Mouse (Mus musculus) limb, embryonic 12.5 days (tissue): ENCODE measurements at regions not wholly inside any gene's neighbourhood (a gene's known extent, or its start where the extent isn't known, plus 50 kb on each side); places are given as distances from the start of the nearest gene placed in this dataset. TPM values are rescaled to one million over a fixed set of nuclear protein-coding genes. Genes with fewer than 3 reads are reported as not detected.

Source experiments
- ATAC-seq: fragments of 200-750 bp; cut with Nextera tagmentation; 2 replicates; pipeline ENCODE4 v1.8.0; 2017; ENCODE audit warnings: low read depth, moderate TSS enrichment; ENCODE audit not compliant: insufficient number of reproducible peaks, insufficient read depth, low FRiP score, low TSS enrichment
- H3K27ac ChIP-seq: fragments of 300-500 bp; sonication (generic); 2 replicates; pipeline ENCODE4 v1.5.1; 2016; ENCODE audit warnings: mild to moderate bottlenecking, moderate library complexity
- H3K27me3 ChIP-seq: fragments of 300-500 bp; sonication (generic); 2 replicates; pipeline ENCODE4 v1.6.1; 2016; ENCODE audit warnings: mild to moderate bottlenecking, moderate library complexity
- H3K36me3 ChIP-seq: fragments of 300-500 bp; sonication (generic); 2 replicates; pipeline ENCODE4 v1.6.1; 2016; ENCODE audit warnings: mild to moderate bottlenecking, moderate library complexity
- H3K4me1 ChIP-seq: fragments of 300-500 bp; sonication (generic); replicated peaks from 2 replicates; pipeline ENCODE4 v1.6.1; 2016
- H3K4me2 ChIP-seq: fragments of 300-500 bp; sonication (generic); 2 replicates; pipeline ENCODE4 v1.6.1; 2016; ENCODE audit warnings: mild to moderate bottlenecking, moderate library complexity
- H3K4me3 ChIP-seq: fragments of 300-500 bp; sonication (generic); replicated peaks from 2 replicates; pipeline ENCODE4 v1.5.1; 2016; ENCODE audit warnings: mild to moderate bottlenecking
- H3K9ac ChIP-seq: fragments of 300-500 bp; sonication (generic); replicated peaks from 2 replicates; pipeline ENCODE4 v1.6.1; 2016; ENCODE audit warnings: mild to moderate bottlenecking, moderate library complexity
- H3K9me3 ChIP-seq: fragments of 300-500 bp; sonication (generic); 2 replicates; pipeline ENCODE4 v1.6.1; 2016; ENCODE audit warnings: mild to moderate bottlenecking, moderate library complexity
- WGBS: fragments of 180-500 bp; shearing (Covaris S2); methylation state at CpG from one replicate; pipeline ENCODE4 v1.1.7; 2016; 5-methylcytosine and 5-hydroxymethylcytosine counted together
- microRNA-seq: library from miRNA; unstranded; fragments of <30 nt; microRNA quantifications from one replicate; pipeline ENCODE4, GENCODE M21; 2017

GRCm38 (mm10) chrX:12834681-12835080 is 72.8 kb upstream of the Med14 start:
- WGBS, result 64% methylated on average over 4 of the region's 4 CpGs
- H3K4me3 ChIP-seq, result no peak overlapping the region
- no peak overlapping the region for H3K4me2 ChIP-seq
- ATAC-seq, result no peak
- no peak overlapping the region for H3K9ac ChIP-seq
- H3K27me3 ChIP-seq, result peaks cover 4% of the 10 kb centered on the region; the same call in 1 of the 2 replicates
- no peaks in the 10 kb centered on the region for H3K9me3 ChIP-seq
- H3K36me3 ChIP-seq, result no peaks in the 10 kb centered on the region
- no peaks in the 10 kb centered on the region for H3K4me1 ChIP-seq
- H3K27ac ChIP-seq, result no peak overlapping the region

- no peaks in the 10 kb centered on the region for H3K36me3 ChIP-seq
- peaks cover 4% of the 10 kb centered on the region; the same call in 1 of the 2 replicates for H3K27me3 ChIP-seq
- H3K4me1 ChIP-seq, result no peaks in the 10 kb centered on the region
- H3K9me3 ChIP-seq, result no peaks in the 10 kb centered on the region
- ATAC-seq, result no peak
- H3K9ac ChIP-seq, result no peak overlapping the region
- H3K4me2 ChIP-seq, result no peak overlapping the region
- no peak overlapping the region for H3K27ac ChIP-seq
- 78% methylated on average over 2 of the region's 2 CpGs for WGBS
- no peak overlapping the region for H3K4me3 ChIP-seq
Measured at GRCm38 (mm10) chrX:12832709-12833108, 70.8 kb upstream of the Med14 start.

- H3K9me3 ChIP-seq, result no peaks in the 10 kb centered on the region
- H3K4me3 ChIP-seq, result no peak overlapping the region
- no peak overlapping the region for H3K4me2 ChIP-seq
- H3K27me3 ChIP-seq, result peaks cover 4% of the 10 kb centered on the region; the same call in 1 of the 2 replicates
- WGBS, result 72% methylated on average over 3 of the region's 3 CpGs
- ATAC-seq, result no peak
- H3K27ac ChIP-seq, result no peak overlapping the region
- H3K9ac ChIP-seq, result no peak overlapping the region
- no peaks in the 10 kb centered on the region for H3K36me3 ChIP-seq
- H3K4me1 ChIP-seq, result no peaks in the 10 kb centered on the region
Measured at GRCm38 (mm10) chrX:12829165-12829564, 67.3 kb upstream of the Med14 start.

- no peak overlapping the region for H3K27ac ChIP-seq
- 84% methylated on average over 4 of the region's 4 CpGs for WGBS
- no peak overlapping the region for H3K9ac ChIP-seq
Measured at GRCm38 (mm10) chrX:12827299-12827872, 65.5 kb upstream of the Med14 start.

GRCm38 (mm10) chrX:12826646-12827045 is 64.8 kb upstream of the Med14 start:
- Histone ChIP-seq H3K4me3 (no peak overlapping the region), H3K9me3 (no peaks in the 10 kb centered on the region), H3K36me3 (no peaks in the 10 kb centered on the region), H3K27me3 (peaks cover 6% of the 10 kb centered on the region; the same call in 1 of the 2 replicates), H3K4me2 (no peak overlapping the region), H3K9ac (no peak overlapping the region), H3K4me1 (no peaks in the 10 kb centered on the region), H3K27ac (no peak overlapping the region)
- no peak for ATAC-seq
- WGBS, result 86% methylated on average over 4 of the region's 4 CpGs

More at GRCm38 (mm10) chrX:12827299-12827872, 65.5 kb upstream of the Med14 start:
- H3K4me1 ChIP-seq, result no peaks in the 10 kb centered on the region
- no peak overlapping the region for H3K4me3 ChIP-seq
- H3K4me2 ChIP-seq, result no peak overlapping the region
- ATAC-seq, result no peak
- no peaks in the 10 kb centered on the region for H3K9me3 ChIP-seq
- no peaks in the 10 kb centered on the region for H3K36me3 ChIP-seq
- peaks cover 4% of the 10 kb centered on the region; the same call in 1 of the 2 replicates for H3K27me3 ChIP-seq

- Histone ChIP-seq H3K27me3 (peaks cover 10% of the 10 kb centered on the region; the same call in 1 of the 2 replicates), H3K27ac (no peak overlapping the region), H3K9me3 (no peaks in the 10 kb centered on the region), H3K4me2 (no peak overlapping the region), H3K36me3 (no peaks in the 10 kb centered on the region), H3K9ac (no peak overlapping the region), H3K4me1 (no peaks in the 10 kb centered on the region), H3K4me3 (no peak overlapping the region)
- WGBS, result 64% methylated on average over 2 of the region's 2 CpGs
- ATAC-seq, result no peak
Measured at GRCm38 (mm10) chrX:12825262-12825661, 63.4 kb upstream of the Med14 start.

GRCm38 (mm10) chrX:12824497-12824896 is 62.6 kb upstream of the Med14 start:
- no peaks in the 10 kb centered on the region for H3K4me1 ChIP-seq
- no peaks in the 10 kb centered on the region for H3K9me3 ChIP-seq
- ATAC-seq, result no peak
- WGBS, result 89% methylated on average over 5 of the region's 5 CpGs
- H3K27me3 ChIP-seq, result peaks cover 6% of the 10 kb centered on the region; the same call in 1 of the 2 replicates
- H3K27ac ChIP-seq, result no peak overlapping the region
- no peak overlapping the region for H3K9ac ChIP-seq
- H3K4me2 ChIP-seq, result no peak overlapping the region
- no peaks in the 10 kb centered on the region for H3K36me3 ChIP-seq
- no peak overlapping the region for H3K4me3 ChIP-seq

GRCm38 (mm10) chrX:12822777-12823176 is 60.9 kb upstream of the Med14 start:
- no peaks in the 10 kb centered on the region for H3K36me3 ChIP-seq

GRCm38 (mm10) chrX:12813083-12813660 is 51.3 kb upstream of the Med14 start:
- H3K9ac ChIP-seq, result no peak overlapping the region
- H3K4me3 ChIP-seq, result no peak overlapping the region
- H3K4me1 ChIP-seq, result no peaks in the 10 kb centered on the region
- ATAC-seq, result no peak
- H3K4me2 ChIP-seq, result no peak overlapping the region
- 83% methylated on average over 6 of the region's 6 CpGs for WGBS
- H3K9me3 ChIP-seq, result no peaks in the 10 kb centered on the region
- no peak overlapping the region for H3K27ac ChIP-seq
- H3K36me3 ChIP-seq, result no peaks in the 10 kb centered on the region
- H3K27me3 ChIP-seq, result no peaks in the 10 kb centered on the region

More at GRCm38 (mm10) chrX:12822777-12823176, 60.9 kb upstream of the Med14 start:
- Histone ChIP-seq H3K9ac (no peak overlapping the region), H3K27me3 (peaks cover 6% of the 10 kb centered on the region; the same call in 1 of the 2 replicates), H3K27ac (no peak overlapping the region), H3K4me2 (no peak overlapping the region), H3K4me3 (no peak overlapping the region), H3K9me3 (no peaks in the 10 kb centered on the region), H3K4me1 (no peaks in the 10 kb centered on the region)
- no peak for ATAC-seq
- 70% methylated on average over 10 of the region's 10 CpGs for WGBS

Small RNAs in the stretch of these regions (microRNA-seq; reads per million reads assigned to microRNA genes)
- gene Gm25063, result not detected
